Mouse (Mus musculus): Measurements from ENCODE around the gene Ntn4. TPM values are rescaled to one million over a fixed set of nuclear protein-coding genes. Genes with fewer than 3 reads are reported as not detected.

The Ntn4 gene
- polyA plus RNA-seq, 1 experiment from 2014 or later = 0.50 TPM

DNA sequence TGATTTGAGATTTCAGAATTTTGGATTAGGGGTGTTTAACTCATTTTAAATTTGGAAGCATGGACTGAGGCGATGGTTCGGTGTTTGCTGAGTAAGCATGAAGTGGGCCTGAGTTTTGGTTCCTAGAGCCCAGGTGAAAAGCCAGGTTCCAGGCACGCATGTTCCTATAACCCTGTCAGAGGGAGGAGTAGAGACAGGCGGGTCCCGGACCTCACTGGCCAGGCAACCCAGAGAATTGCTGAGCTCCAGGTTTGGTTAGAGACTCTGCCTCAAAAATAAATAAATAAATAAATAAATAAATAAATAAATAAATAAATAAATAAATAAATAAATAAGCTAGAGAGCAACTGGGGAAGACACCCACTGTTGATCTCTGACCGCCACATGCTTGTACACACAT lies 46.1 kb downstream of the Ntn4 start:
- WGBS = 95% methylated on average over 6 of the region's 6 CpGs
- H3K27me3 ChIP-seq (ENCODE audit: control insufficient read depth, insufficient read depth, low read depth, low read length) = no peaks in the 10 kb centered on the region
- no peak for ATAC-seq
- no peak overlapping the region for H3K9ac ChIP-seq (ENCODE audit: low read depth, low read length)
- H3K4me3 ChIP-seq (ENCODE audit: low read depth, low read length) = no peak overlapping the region
- H3K9me3 ChIP-seq (replicated peaks; ENCODE audit: control insufficient read depth, low read length, poor library complexity, severe bottlenecking) = no peaks in the 10 kb centered on the region
- H3K4me2 ChIP-seq (ENCODE audit: low read length) = no peak overlapping the region
- H3K27ac ChIP-seq (ENCODE audit: low read length) = no peak overlapping the region
- no peaks in the 10 kb centered on the region for H3K36me3 ChIP-seq (ENCODE audit: control insufficient read depth, insufficient read depth, low read length)
- H3K4me1 ChIP-seq (ENCODE audit: control insufficient read depth, insufficient read depth, low read length) = no peaks in the 10 kb centered on the region

DNA sequence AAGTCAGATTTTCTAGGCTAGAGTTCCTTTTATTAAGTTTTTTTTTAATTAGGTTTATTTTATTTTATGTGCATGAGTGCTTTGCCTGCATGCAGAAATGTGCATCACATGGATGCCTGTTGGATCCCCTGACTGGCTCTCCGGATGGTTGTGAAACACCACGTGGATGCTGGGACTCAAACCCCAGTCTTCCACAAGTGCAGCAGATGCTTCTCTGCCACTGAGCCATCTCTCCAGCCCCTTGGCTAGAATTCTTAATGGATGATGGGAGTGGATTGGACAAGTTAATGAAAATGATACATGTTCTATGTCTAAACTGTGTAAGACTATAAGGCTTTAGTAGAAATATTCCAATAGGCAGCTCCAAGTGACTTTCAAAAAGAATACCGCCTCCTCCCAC lies 47.3 kb downstream of the Ntn4 start:
- Histone ChIP-seq H3K27ac (ENCODE audit: low read length) (no peak overlapping the region), H3K4me1 (ENCODE audit: control insufficient read depth, insufficient read depth, low read length) (no peaks in the 10 kb centered on the region), H3K27me3 (ENCODE audit: control insufficient read depth, insufficient read depth, low read depth, low read length) (no peaks in the 10 kb centered on the region), H3K4me3 (ENCODE audit: low read depth, low read length) (no peak overlapping the region), H3K4me2 (ENCODE audit: low read length) (no peak overlapping the region), H3K9ac (ENCODE audit: low read depth, low read length) (no peak overlapping the region), H3K9me3 (replicated peaks; ENCODE audit: control insufficient read depth, low read length, poor library complexity, severe bottlenecking) (no peaks in the 10 kb centered on the region), H3K36me3 (ENCODE audit: control insufficient read depth, insufficient read depth, low read length) (no peaks in the 10 kb centered on the region)
- no peak for ATAC-seq
- WGBS = 88% methylated on average over 3 of the region's 3 CpGs

DNA sequence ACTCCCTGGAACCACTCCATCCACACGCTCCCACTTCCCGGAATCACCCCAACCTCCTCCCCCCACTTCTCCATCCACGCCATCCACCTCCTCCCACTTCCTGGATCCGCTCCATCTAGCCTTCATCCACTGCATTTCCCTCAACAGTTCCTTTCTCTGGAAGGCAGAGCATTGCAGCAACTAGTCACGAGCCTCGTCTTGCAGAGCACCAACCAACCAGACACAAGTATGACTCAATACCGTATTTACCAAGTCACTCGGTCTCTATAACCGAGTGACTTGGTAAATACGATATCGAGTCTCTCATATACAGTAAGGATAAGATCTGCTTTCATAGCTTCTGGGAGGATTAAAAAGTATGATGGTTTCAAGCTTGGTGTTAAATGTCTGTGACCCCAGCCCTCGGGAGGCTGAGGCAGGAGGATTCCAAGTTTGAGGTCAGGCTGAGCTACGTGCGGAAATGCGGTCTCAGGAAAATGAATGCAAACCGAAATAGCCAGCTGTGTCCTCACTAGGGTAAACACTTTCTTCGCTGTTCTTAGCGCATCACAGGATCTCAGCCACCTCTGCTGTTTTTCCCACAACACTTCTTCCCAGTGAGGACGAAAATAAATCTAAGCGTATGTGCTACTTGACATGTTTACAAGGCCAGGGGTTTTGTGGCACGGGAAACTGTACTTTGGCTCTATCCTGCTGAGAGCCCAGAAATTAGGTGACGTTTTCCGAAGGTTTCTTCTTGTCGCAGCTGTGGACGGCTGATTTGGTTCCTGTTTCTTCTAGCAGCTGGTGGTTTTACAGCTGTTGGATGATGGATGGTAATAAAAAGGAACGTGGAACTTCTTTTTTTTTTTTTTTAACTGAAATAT lies 48.1 kb downstream of the Ntn4 start:
- no peaks in the 10 kb centered on the region for H3K36me3 ChIP-seq (ENCODE audit: control insufficient read depth, insufficient read depth, low read length)
- H3K4me3 ChIP-seq (ENCODE audit: low read depth, low read length) = no peak overlapping the region
- H3K27ac ChIP-seq (ENCODE audit: low read length) = no peak overlapping the region
- H3K4me1 ChIP-seq (ENCODE audit: control insufficient read depth, insufficient read depth, low read length) = no peaks in the 10 kb centered on the region
- no peaks in the 10 kb centered on the region for H3K27me3 ChIP-seq (ENCODE audit: control insufficient read depth, insufficient read depth, low read depth, low read length)
- 90% methylated on average over 26 of the region's 26 CpGs for WGBS
- ATAC-seq = no peak
- no peak overlapping the region for H3K9ac ChIP-seq (ENCODE audit: low read depth, low read length)
- no peaks in the 10 kb centered on the region for H3K9me3 ChIP-seq (replicated peaks; ENCODE audit: control insufficient read depth, low read length, poor library complexity, severe bottlenecking)
- H3K4me2 ChIP-seq (ENCODE audit: low read length) = no peak overlapping the region

DNA sequence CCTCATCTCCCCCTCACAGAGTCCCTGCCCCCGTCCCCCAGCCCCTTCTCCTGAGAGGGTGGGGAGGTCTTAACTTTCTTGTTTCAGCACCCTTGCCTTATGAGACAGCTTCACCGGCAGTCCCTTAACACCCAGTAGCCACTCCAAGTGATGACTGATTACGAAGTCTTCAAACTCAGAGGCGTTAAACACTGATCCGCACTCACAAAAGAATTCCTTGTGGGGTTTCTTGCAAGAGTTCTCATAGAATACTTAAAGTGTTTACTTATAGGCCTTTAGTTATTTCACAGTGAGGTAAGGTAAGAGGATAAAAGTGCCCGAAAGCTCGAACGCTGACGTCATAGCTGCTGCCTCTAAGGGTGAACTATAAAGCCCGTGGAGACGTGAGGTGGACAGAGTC lies 50.9 kb downstream of the Ntn4 start:
- ATAC-seq = no peak
- H3K9me3 ChIP-seq (replicated peaks; ENCODE audit: control insufficient read depth, low read length, poor library complexity, severe bottlenecking) = no peaks in the 10 kb centered on the region
- no peak overlapping the region for H3K4me3 ChIP-seq (ENCODE audit: low read depth, low read length)
- no peaks in the 10 kb centered on the region for H3K36me3 ChIP-seq (ENCODE audit: control insufficient read depth, insufficient read depth, low read length)
- H3K4me2 ChIP-seq (ENCODE audit: low read length) = no peak overlapping the region
- H3K4me1 ChIP-seq (ENCODE audit: control insufficient read depth, insufficient read depth, low read length) = no peaks in the 10 kb centered on the region
- H3K27me3 ChIP-seq (ENCODE audit: control insufficient read depth, insufficient read depth, low read depth, low read length) = no peaks in the 10 kb centered on the region
- 47% methylated on average over 11 of the region's 11 CpGs for WGBS
- H3K27ac ChIP-seq (ENCODE audit: low read length) = no peak overlapping the region
- no peak overlapping the region for H3K9ac ChIP-seq (ENCODE audit: low read depth, low read length)

DNA sequence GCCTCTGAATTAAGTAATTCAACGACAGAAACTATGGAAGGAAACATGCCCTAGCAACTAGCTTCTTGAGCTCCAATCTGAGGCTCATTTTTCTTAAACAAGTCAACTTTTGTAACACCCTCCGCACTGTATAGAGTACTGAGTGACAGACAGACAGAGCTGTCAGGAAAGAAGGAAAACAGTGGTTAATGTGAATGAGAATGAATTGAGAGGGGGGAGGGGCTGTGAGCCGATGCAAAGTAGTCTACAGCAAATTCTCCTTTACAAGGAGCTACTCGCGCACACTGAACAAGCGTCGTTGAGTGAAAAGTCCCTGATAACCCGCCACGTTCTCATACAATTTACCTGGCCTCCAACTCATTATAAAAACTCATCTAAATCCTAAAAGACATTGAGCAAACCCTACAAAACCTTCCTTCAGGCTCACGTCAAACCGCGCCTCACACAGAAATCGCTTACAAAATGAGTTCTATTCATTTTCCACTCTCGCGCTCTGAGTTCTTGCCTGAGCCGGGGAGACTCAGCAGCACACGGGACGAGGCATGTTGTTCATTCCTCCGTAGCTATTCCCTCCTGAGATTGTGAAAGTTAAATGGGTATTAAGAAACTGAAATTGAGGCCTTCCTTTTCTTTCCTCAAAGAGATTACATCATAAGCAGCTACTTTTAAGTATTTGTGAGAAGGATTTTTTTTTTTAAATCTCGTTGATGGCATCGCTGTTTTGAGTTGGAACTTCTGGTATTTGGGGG lies 54.7 kb downstream of the Ntn4 start:
- H3K27ac ChIP-seq (ENCODE audit: low read length) = no peak overlapping the region
- H3K4me2 ChIP-seq (ENCODE audit: low read length) = peak overlapping the region; percentile 21
- no peaks in the 10 kb centered on the region for H3K9me3 ChIP-seq (replicated peaks; ENCODE audit: control insufficient read depth, low read length, poor library complexity, severe bottlenecking)
- H3K36me3 ChIP-seq (ENCODE audit: control insufficient read depth, insufficient read depth, low read length) = no peaks in the 10 kb centered on the region
- WGBS = 43% methylated on average over 21 of the region's 21 CpGs
- H3K9ac ChIP-seq (ENCODE audit: low read depth, low read length) = no peak overlapping the region
- ATAC-seq = no peak
- no peak overlapping the region for H3K4me3 ChIP-seq (ENCODE audit: low read depth, low read length)
- peaks cover 6% of the 10 kb centered on the region for H3K4me1 ChIP-seq (ENCODE audit: control insufficient read depth, insufficient read depth, low read length)
- H3K27me3 ChIP-seq (ENCODE audit: control insufficient read depth, insufficient read depth, low read depth, low read length) = no peaks in the 10 kb centered on the region

DNA sequence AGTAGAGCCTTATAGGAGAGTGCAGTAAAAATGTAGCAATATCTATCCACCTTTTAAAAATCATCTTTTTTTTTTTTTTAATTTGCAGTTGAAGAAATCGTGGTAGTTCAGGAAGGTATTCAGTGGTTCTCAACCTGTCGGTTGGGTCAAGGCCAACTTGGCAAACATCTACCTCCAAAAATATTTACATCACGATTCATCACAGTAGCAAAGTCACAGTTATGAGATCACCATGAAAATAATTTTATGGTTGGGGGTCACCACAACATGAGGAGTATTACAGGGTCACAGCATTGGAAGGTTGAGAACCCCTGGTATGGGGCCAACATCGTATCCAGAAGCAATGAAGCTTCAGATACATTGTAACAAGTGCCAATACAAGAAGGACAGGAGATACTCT lies 55.5 kb downstream of the Ntn4 start:
- WGBS = 94% methylated on average over 4 of the region's 4 CpGs
- H3K4me3 ChIP-seq (ENCODE audit: low read depth, low read length) = no peak overlapping the region
- H3K27me3 ChIP-seq (ENCODE audit: control insufficient read depth, insufficient read depth, low read depth, low read length) = no peaks in the 10 kb centered on the region
- peaks cover 10% of the 10 kb centered on the region for H3K4me1 ChIP-seq (ENCODE audit: control insufficient read depth, insufficient read depth, low read length)
- ATAC-seq = no peak
- no peaks in the 10 kb centered on the region for H3K9me3 ChIP-seq (replicated peaks; ENCODE audit: control insufficient read depth, low read length, poor library complexity, severe bottlenecking)
- no peak overlapping the region for H3K27ac ChIP-seq (ENCODE audit: low read length)
- no peak overlapping the region for H3K4me2 ChIP-seq (ENCODE audit: low read length)
- H3K9ac ChIP-seq (ENCODE audit: low read depth, low read length) = no peak overlapping the region
- H3K36me3 ChIP-seq (ENCODE audit: control insufficient read depth, insufficient read depth, low read length) = no peaks in the 10 kb centered on the region

DNA sequence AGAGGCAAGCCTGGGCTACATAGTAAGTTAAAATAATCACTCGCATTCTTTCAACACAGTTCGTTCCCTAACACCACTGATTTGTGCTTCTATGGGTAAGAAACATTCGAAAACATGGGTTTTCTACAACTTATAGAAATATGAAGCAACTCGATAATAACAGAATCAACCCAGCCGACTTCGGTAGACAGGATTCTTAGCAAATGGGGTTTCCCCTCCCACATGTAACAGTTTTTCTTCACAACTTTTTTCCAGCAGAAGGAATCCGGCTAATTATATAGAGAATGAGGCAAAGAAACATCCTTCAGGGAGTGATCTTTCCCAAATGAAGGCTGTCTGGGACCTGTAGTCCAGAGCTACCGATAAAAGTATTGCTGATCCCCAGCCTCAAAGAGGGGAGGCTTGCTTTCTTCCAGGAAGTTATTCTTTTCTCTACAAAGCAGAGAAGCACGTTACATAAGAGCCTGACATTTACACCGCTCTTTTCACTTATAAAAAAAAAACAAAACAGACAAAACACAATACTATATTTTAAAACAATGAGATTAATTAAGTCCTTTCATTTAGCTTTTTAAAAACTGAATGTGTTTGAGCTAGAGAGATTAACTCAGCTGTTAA lies 57.5 kb downstream of the Ntn4 start:
- WGBS = 91% methylated on average over 10 of the region's 10 CpGs
- H3K4me2 ChIP-seq (ENCODE audit: low read length) = no peak overlapping the region
- H3K9me3 ChIP-seq (replicated peaks; ENCODE audit: control insufficient read depth, low read length, poor library complexity, severe bottlenecking) = no peaks in the 10 kb centered on the region
- H3K36me3 ChIP-seq (ENCODE audit: control insufficient read depth, insufficient read depth, low read length) = no peaks in the 10 kb centered on the region
- ATAC-seq = no peak
- peaks cover 10% of the 10 kb centered on the region for H3K4me1 ChIP-seq (ENCODE audit: control insufficient read depth, insufficient read depth, low read length)
- no peak overlapping the region for H3K27ac ChIP-seq (ENCODE audit: low read length)
- H3K4me3 ChIP-seq (ENCODE audit: low read depth, low read length) = no peak overlapping the region
- H3K27me3 ChIP-seq (ENCODE audit: control insufficient read depth, insufficient read depth, low read depth, low read length) = no peaks in the 10 kb centered on the region
- H3K9ac ChIP-seq (ENCODE audit: low read depth, low read length) = no peak overlapping the region

DNA sequence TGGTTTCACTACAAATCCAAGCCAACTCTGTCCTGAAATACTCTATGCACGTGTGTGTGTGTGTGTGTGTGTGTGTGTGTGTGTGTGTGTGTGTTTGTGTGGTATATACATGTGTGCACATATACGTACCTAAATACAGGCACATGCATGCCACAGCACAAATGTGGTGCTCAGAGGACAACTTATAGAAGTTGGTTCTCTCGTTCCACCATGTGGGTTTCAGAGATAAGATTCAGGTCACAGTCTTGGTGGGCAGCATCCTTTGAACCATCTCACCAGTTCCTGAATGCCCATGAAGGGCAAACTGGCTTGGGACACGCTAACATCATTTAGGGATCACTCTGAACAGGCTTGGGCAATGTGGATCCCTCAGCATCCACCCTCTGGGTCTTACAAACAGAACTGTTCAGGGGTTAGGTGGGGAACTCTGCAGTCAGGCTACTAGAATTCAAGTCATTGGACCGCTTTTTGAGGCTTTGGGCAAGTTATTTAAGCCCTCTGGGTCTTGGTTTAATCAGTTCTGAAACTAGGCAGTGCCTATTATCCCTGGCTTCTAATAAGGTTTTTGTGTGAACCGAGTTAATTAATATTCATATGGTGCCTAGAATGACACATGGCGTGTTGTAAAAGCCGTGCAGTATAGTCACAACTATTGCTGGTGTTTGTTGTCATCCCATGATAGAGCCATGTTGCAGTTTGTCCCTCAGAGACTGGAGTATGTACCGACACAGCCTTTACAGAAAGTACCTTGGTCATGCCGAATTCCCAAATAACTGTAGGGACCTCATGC lies 59.4 kb downstream of the Ntn4 start:
- Histone ChIP-seq H3K9ac (ENCODE audit: low read depth, low read length) (no peak overlapping the region), H3K4me2 (ENCODE audit: low read length) (peak overlapping the region; percentile 45), H3K27me3 (ENCODE audit: control insufficient read depth, insufficient read depth, low read depth, low read length) (no peaks in the 10 kb centered on the region), H3K9me3 (replicated peaks; ENCODE audit: control insufficient read depth, low read length, poor library complexity, severe bottlenecking) (no peaks in the 10 kb centered on the region), H3K4me3 (ENCODE audit: low read depth, low read length) (0 out of 2 replicates have a peak overlapping the region, but pooled peaks have one; percentile 19), H3K36me3 (ENCODE audit: control insufficient read depth, insufficient read depth, low read length) (no peaks in the 10 kb centered on the region), H3K4me1 (ENCODE audit: control insufficient read depth, insufficient read depth, low read length) (peaks cover 10% of the 10 kb centered on the region), H3K27ac (ENCODE audit: low read length) (no peak overlapping the region)
- 66% methylated on average over 10 of the region's 10 CpGs for WGBS
- no peak for ATAC-seq

All from midbrain, embryonic 16.5 days (tissue).